Mouse (Mus musculus): ENCODE measurements around the gene Slc4a8.
"Not testable (repeated sequence)": the region's sequence is repeated elsewhere in the genome, so short reads cannot be mapped to it uniquely, and the experiment has no call there.

The Slc4a8 gene

DNA sequence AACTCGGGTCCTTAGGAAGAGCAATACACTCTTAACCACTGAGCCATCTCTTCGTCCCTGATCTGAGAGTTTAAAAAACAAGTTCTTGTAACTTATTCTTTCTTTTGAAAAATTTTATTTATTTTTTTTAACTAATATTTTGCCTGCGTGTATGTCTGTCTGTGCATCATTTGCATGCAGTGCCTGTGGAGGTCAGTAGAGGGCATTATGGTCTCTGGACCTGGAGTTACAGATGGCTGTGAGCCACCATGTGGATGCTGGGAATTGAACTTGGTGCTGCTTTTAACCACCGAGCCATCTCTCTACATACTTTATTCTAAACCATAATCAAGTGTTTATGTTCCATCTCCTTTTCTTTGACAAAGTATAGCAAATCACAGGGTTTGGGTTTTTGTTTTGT lies 11.1 kb downstream of the Slc4a8 start:
- in situ Hi-C loops (cut with MboI) = no loop called here

DNA sequence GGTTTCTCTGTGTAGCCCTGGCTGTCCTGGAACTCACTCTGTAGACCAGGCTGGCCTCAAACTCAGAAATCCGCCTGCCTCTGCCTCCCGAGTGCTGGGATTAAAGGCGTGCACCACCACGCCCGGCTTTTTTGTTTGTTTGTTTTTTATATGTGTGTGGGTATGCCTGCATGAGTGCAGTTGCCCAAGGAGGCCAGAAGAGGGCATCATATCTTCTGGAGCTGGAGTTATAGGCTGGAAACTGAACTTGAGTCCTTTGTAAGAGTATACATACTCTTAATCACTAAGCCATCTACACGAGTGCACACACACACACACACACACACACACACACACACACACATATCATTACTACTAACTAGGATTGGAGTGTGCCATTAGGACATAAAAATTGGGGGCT lies 12.3 kb downstream of the Slc4a8 start:
- in situ Hi-C loops (cut with MboI) = not testable (repeated sequence)

DNA sequence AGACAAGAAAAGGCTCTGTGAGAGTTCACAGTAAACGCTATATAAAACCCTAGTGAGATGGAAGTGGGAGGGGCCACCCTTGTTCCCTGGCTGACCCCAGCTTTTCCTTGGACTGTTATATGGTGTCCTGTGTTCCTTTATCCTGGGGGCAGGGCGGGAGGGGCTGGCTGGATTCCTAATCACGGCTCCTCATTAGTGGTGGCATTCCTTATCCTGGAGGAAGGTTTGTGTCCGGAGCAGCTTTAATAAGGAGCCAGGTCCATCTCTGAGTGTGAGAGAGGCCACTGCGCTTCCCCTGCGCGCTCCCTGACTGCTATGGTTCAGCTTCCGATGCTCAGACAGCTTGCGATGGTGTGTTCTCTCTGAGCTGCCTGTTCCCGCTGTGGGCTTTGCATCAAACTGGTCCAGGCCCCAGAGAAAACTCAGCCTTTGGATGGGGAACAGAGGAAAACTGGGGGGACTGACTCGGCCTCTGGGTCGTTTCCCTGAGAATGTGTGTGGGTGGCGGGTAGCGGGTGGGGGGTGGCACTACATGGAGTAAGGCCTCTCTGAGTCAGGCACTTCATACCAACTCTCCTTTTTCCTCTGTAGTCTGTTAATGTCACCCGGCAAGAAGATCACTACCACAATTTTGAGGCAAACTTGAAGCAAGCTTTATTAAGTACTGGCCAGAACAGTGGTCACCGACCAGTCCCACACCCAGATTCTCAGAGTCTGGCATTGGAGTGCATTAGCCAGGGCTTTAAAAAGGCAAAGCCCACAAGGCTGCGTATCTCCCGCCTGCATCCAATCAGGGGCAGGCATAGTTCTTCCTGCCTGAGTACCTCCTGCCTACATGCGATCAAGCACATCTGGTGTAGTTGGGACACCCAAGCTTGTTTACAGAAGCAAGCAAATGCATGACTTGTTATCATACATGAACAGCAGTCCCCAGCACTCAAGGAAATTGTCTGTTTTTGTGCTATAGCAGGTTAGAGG lies 13.9 kb downstream of the Slc4a8 start:
- in situ Hi-C loops (cut with MboI) = no loop called here

DNA sequence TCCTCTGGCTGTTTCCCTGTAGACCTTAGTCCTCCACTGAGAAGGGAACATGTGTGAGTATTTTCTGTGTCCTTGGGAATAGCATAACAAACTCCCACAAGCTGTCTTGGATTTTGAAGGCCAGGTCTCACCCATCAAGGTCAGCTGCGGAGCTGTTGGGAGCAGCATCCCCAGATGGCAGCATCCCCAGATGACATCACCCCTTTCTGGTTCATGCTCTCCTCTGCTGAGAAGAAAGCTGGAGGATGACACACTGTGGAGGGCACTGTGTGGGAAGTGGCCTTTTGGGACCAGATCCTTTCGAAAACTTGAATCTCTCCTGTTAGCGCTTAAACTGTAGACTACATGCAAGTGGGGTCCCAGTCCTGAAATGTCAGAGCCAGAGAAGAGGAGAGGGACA lies 14.9 kb downstream of the Slc4a8 start:
- in situ Hi-C loops (cut with MboI) = no loop called here

DNA sequence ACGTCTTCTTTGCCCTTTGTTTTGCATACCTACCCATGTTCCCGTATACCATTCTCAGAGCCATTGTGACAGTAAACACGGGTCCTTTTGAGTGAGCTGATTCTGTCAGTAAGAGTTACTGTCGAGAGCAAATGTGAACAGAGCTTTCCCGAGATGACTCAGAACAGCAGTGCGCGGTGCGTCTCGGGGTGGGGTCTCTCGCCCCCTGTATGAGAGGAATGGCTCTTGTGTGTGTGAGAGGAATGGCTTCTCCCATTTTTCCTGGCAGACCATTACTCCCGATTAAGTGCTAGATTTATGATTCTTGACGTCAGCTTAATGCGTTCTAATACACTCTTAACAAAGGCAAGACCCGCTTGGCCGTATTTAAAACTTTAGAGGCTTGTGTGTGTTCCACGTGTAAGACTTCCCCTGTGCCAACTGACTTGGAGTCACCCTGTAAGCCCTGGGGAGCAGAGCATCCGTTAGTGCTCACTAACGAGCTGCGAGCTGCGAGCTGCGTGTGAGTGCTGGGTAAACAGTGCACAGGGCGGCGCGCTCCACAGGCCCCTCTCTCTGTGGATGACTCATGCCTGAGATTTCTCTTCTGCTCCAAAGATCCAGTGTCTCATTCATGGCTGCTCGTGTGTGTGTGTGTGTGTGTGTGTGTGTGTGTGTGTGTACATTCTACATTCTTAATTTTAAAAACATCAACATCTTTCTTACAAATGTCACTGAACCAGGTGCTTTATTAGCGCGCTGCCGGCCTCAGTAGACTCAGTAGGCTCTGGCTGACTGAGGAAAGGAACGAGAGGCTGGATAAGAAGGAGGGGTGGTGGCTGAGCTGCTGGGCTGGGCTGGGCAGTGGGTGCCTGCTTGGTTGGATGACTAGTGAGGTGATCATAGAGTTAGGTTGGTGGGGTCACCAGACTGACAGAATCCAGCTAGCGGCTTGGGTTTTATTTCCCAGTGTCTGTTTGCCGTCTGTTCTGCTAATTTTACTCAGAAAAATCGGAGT lies 15.8 kb downstream of the Slc4a8 start:
- in situ Hi-C loops (cut with MboI) = no loop called here

DNA sequence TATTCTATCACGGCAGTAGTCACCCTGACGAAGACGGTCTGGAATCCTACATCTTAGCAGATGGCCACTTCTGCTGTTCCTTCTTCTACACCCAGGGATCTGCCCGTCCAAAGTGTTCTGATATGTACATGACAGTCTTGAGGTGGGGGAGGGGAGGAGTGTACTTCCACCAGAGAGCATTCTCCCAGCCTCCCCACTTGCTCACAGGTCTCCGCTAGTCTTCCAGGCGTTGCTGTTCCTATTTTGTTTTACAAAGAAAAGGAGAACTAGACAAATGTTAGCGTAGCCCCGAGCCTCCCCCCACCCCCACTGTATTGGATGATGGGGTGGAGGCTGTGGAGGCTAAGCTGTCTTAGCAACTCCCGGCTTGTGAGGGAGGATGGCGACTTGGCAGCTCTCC lies 18.3 kb downstream of the Slc4a8 start:
- in situ Hi-C loops (cut with MboI) = no loop called here

DNA sequence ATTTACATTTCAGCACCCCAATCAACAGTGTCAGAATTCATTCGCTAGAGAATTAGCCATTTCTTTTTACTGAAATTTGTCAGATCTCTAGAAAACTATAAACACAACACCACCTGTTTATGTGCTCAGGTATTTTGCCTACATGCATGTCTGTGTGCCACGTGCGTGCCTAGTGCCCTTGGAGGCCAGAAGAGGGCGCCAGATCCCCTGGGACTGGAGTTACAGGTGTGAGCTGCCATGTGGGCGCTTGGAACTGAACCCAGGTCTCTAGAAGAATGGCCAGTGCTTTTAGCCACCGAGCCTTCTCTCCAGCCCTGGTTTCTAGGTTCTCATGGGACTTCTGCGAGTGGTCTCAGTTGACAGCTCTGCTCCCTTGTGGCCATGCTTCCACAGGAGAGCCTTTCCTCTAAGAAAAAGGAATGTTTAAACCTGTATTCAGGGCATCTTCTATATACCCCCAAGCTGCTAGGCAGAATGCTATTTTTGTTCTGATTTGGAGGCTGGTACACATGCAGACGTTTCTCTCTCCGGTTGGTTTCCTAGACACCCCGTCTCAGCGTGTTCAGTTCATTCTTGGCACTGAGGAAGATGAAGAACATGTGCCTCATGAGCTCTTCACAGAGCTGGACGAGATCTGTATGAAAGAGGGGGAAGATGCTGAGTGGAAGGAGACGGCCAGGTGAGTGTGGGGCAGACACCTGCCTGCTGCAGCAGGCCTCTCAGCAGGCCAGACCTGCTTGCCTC lies 21.9 kb downstream of the Slc4a8 start:
- in situ Hi-C loops (cut with MboI) = no loop called here

DNA sequence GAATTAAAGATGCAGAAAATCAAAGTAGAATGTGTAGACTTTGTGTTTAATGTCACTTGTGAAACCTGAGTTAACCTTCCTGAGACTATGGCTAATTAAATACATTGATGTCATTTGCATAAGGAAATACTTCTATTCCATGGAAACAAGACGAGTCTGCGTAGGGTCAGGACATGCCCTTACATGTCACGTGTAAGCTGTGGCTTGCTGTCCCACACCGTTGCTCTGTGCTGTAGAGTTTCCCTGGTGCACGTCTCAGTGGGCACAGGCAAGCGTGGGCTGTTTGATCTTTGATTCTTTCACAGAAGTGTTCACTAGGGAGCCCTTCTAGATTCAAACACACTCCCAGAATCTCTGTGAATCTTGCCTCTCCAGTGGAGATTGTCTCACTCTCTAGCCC lies 28.7 kb downstream of the Slc4a8 start:
- in situ Hi-C loops (cut with MboI) = no loop called here

DNA sequence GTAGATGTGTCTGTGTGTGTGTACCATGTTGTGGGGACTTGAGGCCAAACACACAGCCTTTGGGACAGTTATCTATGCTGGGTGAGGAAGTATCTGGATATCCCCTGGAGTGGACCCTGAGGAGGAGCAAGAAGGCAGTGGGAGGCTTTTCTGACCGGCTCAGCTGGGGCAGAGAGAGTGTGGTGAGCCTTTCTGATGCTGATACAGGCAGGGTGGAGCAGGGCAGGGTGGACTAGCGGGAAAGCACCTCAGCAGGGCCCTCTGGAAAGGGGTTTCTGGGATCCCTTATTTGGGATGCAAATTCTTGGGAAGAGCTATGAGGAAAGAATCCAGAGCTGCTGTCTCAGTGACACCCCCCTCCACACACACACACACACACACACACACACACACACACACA lies 30.8 kb downstream of the Slc4a8 start:
- in situ Hi-C loops (cut with MboI) = no loop called here

DNA sequence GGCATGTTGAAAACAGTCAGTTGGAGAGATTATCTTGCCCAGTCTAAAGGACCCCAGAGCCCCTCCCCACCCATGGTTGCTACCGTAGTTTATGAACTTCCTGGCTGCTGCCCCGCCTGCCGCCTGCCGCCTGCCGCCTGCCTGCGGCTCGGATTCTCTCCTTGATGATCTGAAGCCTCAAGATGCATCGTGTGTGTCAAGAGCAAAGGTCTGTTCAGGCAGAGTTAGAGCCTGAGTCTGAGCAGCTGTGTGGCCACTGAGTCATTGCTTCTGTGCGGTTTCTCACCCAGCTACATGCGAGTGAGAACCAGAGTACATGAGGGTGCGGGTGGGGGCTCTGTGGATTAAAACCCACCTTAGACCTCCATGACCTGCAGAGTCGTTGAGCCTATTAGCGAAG lies 39.4 kb downstream of the Slc4a8 start:
- in situ Hi-C loops (cut with MboI) = no loop called here

DNA sequence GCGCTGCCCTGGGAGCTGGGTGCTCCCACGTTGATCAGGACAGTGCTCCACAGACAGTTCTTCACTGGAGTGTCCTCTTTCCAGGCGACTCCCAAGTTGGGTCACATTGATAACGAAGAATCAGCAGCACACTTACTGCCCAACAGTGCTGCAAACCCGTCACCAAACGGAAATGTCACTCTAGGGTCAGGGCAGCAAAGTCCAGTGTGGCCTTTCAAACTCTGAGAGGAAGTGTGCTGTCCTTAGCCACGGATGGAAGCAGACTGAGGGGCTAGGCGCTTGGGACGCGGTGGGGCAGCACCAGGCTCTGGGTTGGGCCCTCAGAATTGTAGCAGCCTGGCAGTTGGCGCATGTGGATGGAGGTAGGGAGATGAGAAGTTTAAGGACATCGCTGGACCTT lies 46.5 kb downstream of the Slc4a8 start:
- in situ Hi-C loops (cut with MboI) = no loop called here

DNA sequence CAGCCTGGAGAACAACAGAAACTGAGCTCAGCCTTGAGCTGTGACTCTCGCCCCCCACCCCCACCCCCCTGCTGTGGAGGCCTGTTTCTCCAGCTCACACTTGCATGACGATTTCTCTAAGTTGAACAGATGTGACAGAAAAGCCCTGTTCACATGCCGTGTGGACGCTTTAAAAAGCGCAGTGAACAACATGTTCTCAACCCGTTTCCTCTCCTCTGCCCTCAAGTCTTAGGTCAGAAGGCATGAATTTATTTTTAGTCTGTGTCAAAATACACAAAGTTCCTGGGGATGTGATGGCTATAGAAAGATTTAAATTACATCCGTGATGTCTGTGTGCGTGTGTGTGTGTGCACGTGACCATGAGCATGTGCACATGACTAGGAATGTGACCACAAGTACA lies 46.9 kb downstream of the Slc4a8 start:
- in situ Hi-C loops (cut with MboI) = no loop called here

DNA sequence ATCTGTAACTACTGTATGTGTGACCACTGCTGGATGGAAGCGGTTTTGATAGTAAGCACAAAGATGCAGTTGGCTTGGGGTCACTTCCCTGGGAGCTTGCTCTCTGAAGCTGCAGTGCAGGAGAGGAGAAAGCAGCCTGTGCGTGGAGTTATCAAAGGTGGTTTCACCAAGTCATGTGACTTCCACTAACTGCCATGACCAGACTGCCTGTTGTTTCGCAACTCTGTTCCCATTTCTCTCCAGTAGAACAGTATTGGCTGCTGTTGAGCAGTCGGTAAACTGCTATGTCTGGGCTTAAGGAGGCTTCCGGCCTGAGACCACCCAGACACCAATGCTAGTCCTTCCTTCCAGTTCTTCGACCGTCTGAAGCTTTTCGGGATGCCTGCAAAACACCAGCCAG lies 48.7 kb downstream of the Slc4a8 start:
- in situ Hi-C loops (cut with MboI) = no loop called here

DNA sequence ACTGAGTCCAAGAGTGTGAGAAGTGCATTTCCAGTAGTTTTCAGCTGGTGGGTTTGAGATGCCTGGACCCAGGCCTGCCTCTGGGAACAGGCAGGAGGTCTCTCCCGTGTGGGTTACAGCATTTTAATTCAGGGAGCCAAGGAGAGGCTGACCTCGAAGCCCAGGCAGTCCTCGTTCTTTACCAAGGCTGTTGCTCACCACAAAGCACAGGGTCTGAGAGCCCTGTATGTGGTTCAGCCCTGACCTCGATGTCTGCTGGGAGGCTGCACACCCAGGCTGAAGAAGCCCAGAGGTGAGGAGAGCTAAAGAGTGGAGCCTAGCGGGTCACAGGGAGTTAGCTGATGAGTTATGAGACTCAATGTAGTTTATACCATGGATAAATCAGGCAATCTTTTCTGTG lies 52.0 kb downstream of the Slc4a8 start:
- in situ Hi-C loops (cut with MboI) = no loop called here

DNA sequence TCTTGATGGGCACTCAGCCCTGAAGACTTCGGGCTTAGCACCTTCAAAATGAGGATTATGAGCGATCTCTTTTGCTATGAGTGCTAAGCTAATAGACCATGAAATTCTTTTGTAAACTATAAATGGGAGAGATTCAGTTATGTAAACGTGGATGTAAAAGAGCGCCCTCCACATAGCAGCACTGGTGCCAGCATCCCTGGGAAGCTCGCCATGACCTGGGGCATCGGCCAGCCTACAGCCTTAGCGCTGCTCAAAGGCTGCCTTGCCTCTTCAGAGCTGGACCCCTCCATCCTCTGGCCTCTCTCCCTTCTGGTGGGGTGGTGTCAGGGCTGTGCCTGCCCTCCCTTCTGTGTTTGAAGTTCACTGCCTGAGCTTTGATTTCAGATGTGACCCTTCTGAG lies 52.5 kb downstream of the Slc4a8 start:
- in situ Hi-C loops (cut with MboI) = no loop called here

DNA sequence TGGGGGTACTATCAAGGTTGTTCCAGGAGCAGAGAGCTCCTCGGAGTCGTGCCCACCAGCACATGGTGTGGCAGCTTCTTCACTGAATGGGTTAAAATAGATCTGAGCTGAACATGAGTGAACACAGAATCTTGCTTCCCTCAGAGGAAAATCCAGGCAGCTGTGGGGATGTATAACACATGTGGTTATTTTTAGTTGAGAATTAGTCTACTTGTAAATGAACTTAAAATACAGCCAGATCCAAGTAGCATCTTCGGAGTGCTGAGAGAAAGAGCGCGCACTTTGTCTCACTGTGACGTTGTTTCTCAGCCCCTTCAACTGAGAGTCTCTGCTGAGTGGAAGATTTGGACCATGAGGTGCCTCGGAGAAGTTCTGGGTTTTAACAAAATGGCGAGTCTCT lies 53.8 kb downstream of the Slc4a8 start:
- in situ Hi-C loops (cut with MboI) = no loop called here

DNA sequence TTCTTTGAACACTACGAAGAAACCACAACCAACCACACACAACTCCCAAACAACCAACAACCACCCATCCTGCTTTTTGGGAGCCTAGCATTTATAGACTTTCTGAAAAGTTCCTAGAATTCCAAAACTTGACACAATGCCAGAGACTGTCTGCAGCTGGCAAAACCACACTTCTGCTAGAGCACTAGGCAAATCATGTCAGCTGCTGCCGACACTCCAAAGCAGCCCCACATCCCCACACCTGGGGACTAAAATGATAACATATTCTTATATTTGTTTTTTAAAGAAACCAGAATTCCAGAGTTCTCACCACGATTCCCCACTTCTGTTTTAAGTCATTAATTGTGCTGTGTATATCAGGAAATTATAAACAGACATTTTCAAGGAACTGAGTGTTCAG lies 57.3 kb downstream of the Slc4a8 start:
- in situ Hi-C loops (cut with MboI) = no loop called here

DNA sequence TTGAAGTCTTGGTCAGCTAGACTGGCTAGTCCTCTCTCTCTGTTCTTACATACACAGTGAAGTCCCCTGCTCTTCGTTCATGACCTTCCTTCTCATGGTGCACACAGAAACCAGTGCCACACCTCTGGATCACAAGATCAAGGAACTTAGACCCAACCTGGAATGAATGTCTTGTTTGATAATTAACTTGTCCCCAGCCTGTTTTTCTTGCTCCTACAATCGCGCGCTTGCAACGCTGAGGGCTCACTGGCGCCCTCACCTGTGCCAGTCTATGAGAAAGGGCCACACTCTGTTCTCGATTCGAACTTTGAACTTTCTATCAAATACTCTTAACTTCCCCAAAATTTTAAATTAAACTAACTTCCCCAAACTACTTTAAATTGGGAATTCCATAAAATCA lies 60.3 kb downstream of the Slc4a8 start:
- in situ Hi-C loops (cut with MboI) = no loop called here

DNA sequence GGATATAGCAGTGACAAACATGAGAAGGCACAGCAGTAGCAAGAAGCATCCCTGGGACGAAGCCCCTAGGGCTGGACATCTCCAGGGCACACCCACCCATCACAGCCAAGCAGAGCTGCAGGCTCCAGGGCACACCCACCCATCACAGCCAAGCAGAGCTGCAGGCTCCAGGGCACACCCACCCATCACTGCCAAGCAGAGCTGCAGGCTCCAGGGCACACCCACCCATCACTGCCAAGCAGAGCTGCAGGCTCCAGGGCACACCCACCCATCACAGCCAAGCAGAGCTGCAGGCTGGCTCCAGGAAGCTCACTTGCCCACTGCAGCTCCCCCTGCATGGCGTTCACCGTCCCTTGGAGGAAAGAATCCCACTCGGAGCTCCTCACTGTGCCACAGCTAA lies 60.8 kb downstream of the Slc4a8 start:
- in situ Hi-C loops (cut with MboI) = not testable (repeated sequence)

DNA sequence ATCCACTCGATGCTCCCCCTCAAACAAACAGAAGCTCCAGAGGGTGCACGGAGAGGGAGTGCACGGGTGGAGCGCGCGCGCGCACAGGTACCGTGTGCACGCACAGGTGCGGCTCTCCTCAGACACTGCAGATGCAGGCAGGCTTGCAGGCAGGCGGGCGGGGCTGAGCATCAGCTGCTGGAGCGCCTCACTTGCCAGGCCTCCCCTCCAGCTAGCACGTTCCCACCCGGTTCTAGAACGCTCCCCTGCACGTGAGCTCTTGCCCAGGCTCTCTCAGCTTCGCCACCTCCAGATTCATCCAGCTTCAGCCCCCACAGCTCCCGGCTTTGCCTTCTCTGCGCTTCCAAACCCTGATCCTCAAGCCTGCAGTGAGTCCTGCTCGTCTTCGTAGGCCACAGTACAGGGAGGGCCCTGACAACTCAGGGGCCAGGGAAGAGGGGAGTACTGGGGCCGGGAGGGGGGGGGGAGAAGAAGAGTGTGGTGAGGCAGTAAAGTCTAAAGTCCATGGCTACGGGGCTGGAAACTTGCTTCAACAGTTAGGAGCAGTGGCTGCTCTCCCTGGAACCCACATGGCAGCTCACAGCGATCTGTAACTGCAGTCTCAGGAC lies 63.8 kb downstream of the Slc4a8 start:
- in situ Hi-C loops (cut with MboI) = no loop called here

DNA sequence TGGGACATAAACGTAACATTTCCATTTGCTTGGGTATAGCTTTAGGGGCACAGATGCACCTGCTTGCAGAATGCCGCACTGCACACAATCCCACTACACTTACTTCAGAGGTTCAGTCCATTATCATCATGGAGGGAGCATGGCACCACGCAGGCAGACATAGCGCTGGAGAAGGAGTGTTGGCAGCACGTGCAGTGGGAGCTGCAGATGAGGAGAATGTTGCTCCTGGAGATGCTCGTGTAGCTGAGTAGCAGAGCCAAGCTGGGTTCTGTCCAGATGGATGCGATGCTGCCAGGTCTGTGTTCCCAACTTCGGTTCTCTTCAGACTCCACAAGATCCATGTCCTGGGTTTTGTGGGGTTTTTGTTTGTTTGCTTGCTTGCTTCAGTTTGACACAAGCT lies 64.5 kb downstream of the Slc4a8 start:
- in situ Hi-C loops (cut with MboI) = no loop called here

DNA sequence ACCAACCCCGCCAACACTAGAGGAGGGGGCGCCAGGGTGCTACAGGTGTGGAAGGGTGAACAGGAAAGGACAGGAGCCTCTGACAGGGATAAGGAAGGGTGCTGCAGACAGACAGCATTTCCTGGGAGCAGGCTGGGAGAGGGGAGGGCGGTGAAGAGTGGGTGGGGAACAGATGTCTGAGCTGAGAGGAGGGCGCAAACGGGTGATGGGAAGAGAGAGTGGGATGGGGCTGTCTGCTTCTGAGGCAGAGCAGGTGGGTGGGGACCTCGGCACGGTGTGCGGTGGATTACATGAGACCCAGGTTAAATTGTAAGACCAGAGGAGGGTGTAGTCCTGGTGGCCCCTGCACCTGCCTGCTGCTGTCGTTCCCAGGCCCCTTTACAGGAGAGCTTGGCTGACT lies 68.2 kb downstream of the Slc4a8 start:
- in situ Hi-C loops (cut with MboI) = no loop called here

All from mature B cell (primary cell).